Mouse (Mus musculus): ENCODE measurements around the gene Rsrc2.

GRCm38 (mm10) chr5:123765506-123765905, 16.3 kb upstream of the Rsrc2 start:
- TF ChIP-seq E2F4 (IDR thresholded peaks at IDR 0.05; ENCODE audit: insufficient read depth) (no peak), POLR2A (IDR thresholded peaks at IDR 0.05; ENCODE audit: insufficient read length, low read depth) (no peak), POLR2AphosphoS2 (IDR thresholded peaks at IDR 0.05; ENCODE audit: insufficient read length, low read depth) (no peak), TCF3 (IDR thresholded peaks at IDR 0.05; ENCODE audit: insufficient read length, low read depth) (no peak), MAX (IDR thresholded peaks at IDR 0.05; ENCODE audit: low read depth) (no peak), MYOD1 (IDR thresholded peaks at IDR 0.05; ENCODE audit: control insufficient read depth in 1 of 3, insufficient read length in 2 of 3, low read depth in 2 of 3) (no peak)
